9 mouse cellular contexts compared by ENCODE assay signal in genomic region chr11:84914673-84915072, GRCm38 (mm10). TPM values are rescaled to one million over a fixed set of nuclear protein-coding genes. Genes with fewer than 3 reads are reported as not detected.
A peak's percentile ranks its signal among the peaks of the same experiment; 100 is the strongest.
DNase-seq lines count a peak whose midpoint lies in the region; ATAC-seq and TF ChIP-seq lines count a peak whose summit lies in the region.
"Had no signal": no experiment of that assay in that cellular context is flagged by ENCODE, and none has a peak within 500 bp of the region (broad histone marks: within the 10 kb centered on the region; RNA-seq: fewer than 3 reads in every experiment).

No protein-coding gene starts in this region.

- H3K9me3 ChIP-seq in G1E (replicated peaks) = no peaks in the 10 kb centered on the region
- no peaks in the 10 kb centered on the region for H3K9me3 ChIP-seq in erythroblast, embryonic 14.5 days (ENCODE audit: control insufficient read depth, low read length)
- H3K9me3 ChIP-seq in midbrain, postnatal 0 days (ENCODE audit: low read length) = no peaks in the 10 kb centered on the region
- no peaks in the 10 kb centered on the region for H3K9me3 ChIP-seq in kidney, embryonic 14.5 days (ENCODE audit: control insufficient read depth, low read length)

- 79% methylated on average over 5 of the region's 5 CpGs for WGBS in midbrain, postnatal 0 days
- WGBS in kidney, embryonic 14.5 days = 92% methylated on average over 5 of the region's 5 CpGs

- peaks cover 47% of the 10 kb centered on the region for H3K4me1 ChIP-seq in G1E (ENCODE audit: insufficient read depth, low read depth, low read length)
- peaks cover 52% of the 10 kb centered on the region for H3K4me1 ChIP-seq in erythroblast, embryonic 14.5 days (ENCODE audit: control insufficient read depth)
- no peaks in the 10 kb centered on the region for H3K4me1 ChIP-seq in midbrain, postnatal 0 days (ENCODE audit: insufficient read depth, low read length)
- H3K4me1 ChIP-seq in kidney, embryonic 14.5 days (ENCODE audit: control insufficient read depth, insufficient read depth, low read length) = no peaks in the 10 kb centered on the region

- H3K4me2 ChIP-seq in midbrain, postnatal 0 days (ENCODE audit: low read depth, low read length, poor library complexity, severe bottlenecking) = no peak overlapping the region
- no peak overlapping the region for H3K4me2 ChIP-seq in kidney, embryonic 14.5 days (replicated peaks; ENCODE audit: low read depth, low read length)

- H3K27me3 ChIP-seq in G1E (ENCODE audit: insufficient read depth, low read length) = no peaks in the 10 kb centered on the region
- H3K27me3 ChIP-seq in erythroblast, embryonic 14.5 days (ENCODE audit: control insufficient read depth) = no peaks in the 10 kb centered on the region
- no peaks in the 10 kb centered on the region for H3K27me3 ChIP-seq in midbrain, postnatal 0 days (ENCODE audit: insufficient read depth, low read length)
- H3K27me3 ChIP-seq in kidney, embryonic 14.5 days (ENCODE audit: control insufficient read depth, insufficient read depth, low read length) = no peaks in the 10 kb centered on the region

- DNase-seq in layer of hippocampus, adult 2 months (ENCODE audit: low spot score in 2 of 2) = no peak
- no peak for DNase-seq in layer of hippocampus, postnatal 10 days (ENCODE audit: low spot score in 2 of 2)
- DNase-seq in G1E (ENCODE audit: low spot score) = peak; percentile 13
- DNase-seq in midbrain, postnatal 0 days (ENCODE audit: low spot score) = no peak
- no peak for DNase-seq in adrenal gland, adult 8-10 months
- DNase-seq: adrenal gland, postnatal 25 days had no signal

- H3K36me3 ChIP-seq in G1E (replicated peaks) = peaks cover 51% of the 10 kb centered on the region
- H3K36me3 ChIP-seq in erythroblast, embryonic 14.5 days (ENCODE audit: control insufficient read depth) = peaks cover 50% of the 10 kb centered on the region
- peaks cover 30% of the 10 kb centered on the region for H3K36me3 ChIP-seq in midbrain, postnatal 0 days (ENCODE audit: insufficient read depth, low read length)
- H3K36me3 ChIP-seq in kidney, embryonic 14.5 days (ENCODE audit: control insufficient read depth, insufficient read depth, low read length) = peaks cover 39% of the 10 kb centered on the region

- no peak for ATAC-seq in G1E (ENCODE audit: extremely low read depth, insufficient number of reproducible peaks, low FRiP score, poor library complexity, severe bottlenecking)
- no peak for ATAC-seq in midbrain, postnatal 0 days (ENCODE audit: low FRiP score)
- ATAC-seq in kidney, embryonic 14.5 days (ENCODE audit: low FRiP score, low TSS enrichment) = no peak

- no peak overlapping the region for H3K9ac ChIP-seq in midbrain, postnatal 0 days (replicated peaks; ENCODE audit: low read length, poor library complexity, severe bottlenecking)
- H3K9ac ChIP-seq in kidney, embryonic 14.5 days (ENCODE audit: low read depth, low read length) = no peak overlapping the region

- TF ChIP-seq CTCF in layer of hippocampus, adult 2 months (conservative IDR thresholded peaks at IDR 0.05) = peak; percentile 46
- TF ChIP-seq CTCF in G1E (IDR thresholded peaks at IDR 0.05; ENCODE audit: low read depth, low read length) = no peak
- peak; percentile 31; the same call in 1 of the 2 replicates for TF ChIP-seq CTCF in midbrain, postnatal 0 days (IDR thresholded peaks at IDR 0.05)

- H3K27ac ChIP-seq in layer of hippocampus, adult 2 months = no peak overlapping the region
- H3K27ac ChIP-seq in midbrain, postnatal 0 days (ENCODE audit: low read depth, low read length) = no peak overlapping the region
- H3K27ac ChIP-seq in kidney, embryonic 14.5 days (ENCODE audit: low read depth, low read length) = no peak overlapping the region

- no peak overlapping the region for H3K4me3 ChIP-seq in layer of hippocampus, adult 2 months
- H3K4me3 ChIP-seq in G1E (ENCODE audit: low read depth, low read length) = no peak overlapping the region; the same call in 1 of the 2 replicates
- H3K4me3 ChIP-seq in erythroblast, embryonic 14.5 days (replicated peaks) = peak overlapping the region; percentile 76
- no peak overlapping the region for H3K4me3 ChIP-seq in midbrain, postnatal 0 days (ENCODE audit: low read depth, low read length)
- no peak overlapping the region for H3K4me3 ChIP-seq in kidney, embryonic 14.5 days (ENCODE audit: low read length)

RNA-seq across cellular contexts. Expression of gene Znhit3, which starts 1.5 kb away (rescaled TPM):
- total RNA-seq in layer of hippocampus, adult 2 months (2021) = 10 to 100 TPM; 30.7 to 32.1 TPM
- 10 to 100 TPM; 27.9 to 31.2 TPM for total RNA-seq in layer of hippocampus, postnatal 10 days (2021)
- total RNA-seq in G1E (2014; fragmentation: Nextera tagmentation) (16.6 and 22.1 TPM in 2 replicates), G1E (2017) (40.2 and 44.2 TPM in 2 replicates)
- 2.2 and 2.4 TPM in 2 replicates for polyA plus RNA-seq in G1E (2012)
- 0.20 and 0.47 TPM in 2 replicates for polyA plus RNA-seq in erythroblast, embryonic 14.5 days (2012)
- 30.0 and 36.0 TPM in 2 replicates for total RNA-seq in midbrain, postnatal 0 days (2014; rRNA removed)
- polyA plus RNA-seq in midbrain, postnatal 0 days (2015; fragmentation: Nextera tagmentation; extraction: Ambion mirVana) = 79.7 and 86.3 TPM in 2 replicates
- 10 to 100 TPM in 3 of 4 experiments, 1 to 10 TPM in 1; 9.0 to 17.7 (median 15.3) TPM for total RNA-seq in adrenal gland, adult 8-10 months (2022)
- polyA plus RNA-seq in kidney, embryonic 14.5 days (2014; fragmentation: Nextera tagmentation; extraction: Ambion mirVana) = 71.6 and 81.0 TPM in 2 replicates

RNA-seq across cellular contexts. Expression of gene Pigw, which starts 34.6 kb away (rescaled TPM):
- total RNA-seq in layer of hippocampus, adult 2 months (2021) = 1 to 10 TPM; 7.4 to 7.5 TPM
- 1 to 10 TPM; 8.8 to 9.4 TPM for total RNA-seq in layer of hippocampus, postnatal 10 days (2021)
- total RNA-seq in G1E (2014; fragmentation: Nextera tagmentation) (13.7 and 19.3 TPM in 2 replicates), G1E (2017) (8.4 and 11.4 TPM in 2 replicates)
- 2.2 and 3.4 TPM in 2 replicates for polyA plus RNA-seq in G1E (2012)
- 0.11 and 0.14 TPM in 2 replicates for polyA plus RNA-seq in erythroblast, embryonic 14.5 days (2012)
- total RNA-seq in midbrain, postnatal 0 days (2014; rRNA removed) = 1.9 and 3.7 TPM in 2 replicates
- 1.6 and 1.7 TPM in 2 replicates for polyA plus RNA-seq in midbrain, postnatal 0 days (2015; fragmentation: Nextera tagmentation; extraction: Ambion mirVana)
- total RNA-seq in adrenal gland, adult 8-10 months (2022) = 10 to 100 TPM in 2 of 4 experiments, 1 to 10 TPM in 2; 8.4 to 11.1 (median 9.8) TPM
- 4.0 and 4.8 TPM in 2 replicates for polyA plus RNA-seq in kidney, embryonic 14.5 days (2014; fragmentation: Nextera tagmentation; extraction: Ambion mirVana)

RNA-seq across cellular contexts. Expression of gene Myo19, which starts 34.7 kb away (rescaled TPM):
- total RNA-seq in layer of hippocampus, adult 2 months (2021) = 10 to 100 TPM in 1 of 2 experiments, 1 to 10 TPM in 1; 8.9 to 11.5 TPM
- 10 to 100 TPM; 12.0 to 14.0 TPM for total RNA-seq in layer of hippocampus, postnatal 10 days (2021)
- total RNA-seq in G1E (2014; fragmentation: Nextera tagmentation) (8.5 and 8.9 TPM in 2 replicates), G1E (2017) (5.2 and 6.0 TPM in 2 replicates)
- 15.5 and 22.6 TPM in 2 replicates for polyA plus RNA-seq in G1E (2012)
- 1.1 and 1.2 TPM in 2 replicates for polyA plus RNA-seq in erythroblast, embryonic 14.5 days (2012)
- total RNA-seq in midbrain, postnatal 0 days (2014; rRNA removed) = 9.4 and 13.6 TPM in 2 replicates
- polyA plus RNA-seq in midbrain, postnatal 0 days (2015; fragmentation: Nextera tagmentation; extraction: Ambion mirVana) = 4.4 and 4.7 TPM in 2 replicates
- 10 to 100 TPM; 10.3 to 16.5 (median 14.3) TPM for total RNA-seq in adrenal gland, adult 8-10 months (2022)
- polyA plus RNA-seq in kidney, embryonic 14.5 days (2014; fragmentation: Nextera tagmentation; extraction: Ambion mirVana) = 9.2 and 15.0 TPM in 2 replicates

RNA-seq across cellular contexts. Expression of gene Car4, which starts 42.9 kb away (rescaled TPM):
- 10 to 100 TPM; 67.0 to 73.9 TPM for total RNA-seq in layer of hippocampus, adult 2 months (2021)
- 10 to 100 TPM; 56.8 to 63.0 TPM for total RNA-seq in layer of hippocampus, postnatal 10 days (2021)
- total RNA-seq in G1E (2014; fragmentation: Nextera tagmentation) (not detected in 2 replicates), G1E (2017) (0.17 TPM in 1 of 2 replicates, not detected in the other)
- not detected in 2 replicates for polyA plus RNA-seq in G1E (2012)
- not detected in 2 replicates for polyA plus RNA-seq in erythroblast, embryonic 14.5 days (2012)
- 0.71 and 1.5 TPM in 2 replicates for total RNA-seq in midbrain, postnatal 0 days (2014; rRNA removed)
- polyA plus RNA-seq in midbrain, postnatal 0 days (2015; fragmentation: Nextera tagmentation; extraction: Ambion mirVana) = 9.0 and 12.1 TPM in 2 replicates
- total RNA-seq in adrenal gland, adult 8-10 months (2022) = 1 to 10 TPM; 1.5 to 3.5 (median 2.3) TPM
- polyA plus RNA-seq in kidney, embryonic 14.5 days (2014; fragmentation: Nextera tagmentation; extraction: Ambion mirVana) = 58.6 and 65.3 TPM in 2 replicates
- total RNA-seq: monocyte, adult 5-6 weeks had no signal

RNA-seq across cellular contexts. Expression of gene Ggnbp2, which starts 44.1 kb away (rescaled TPM):
- 10 to 100 TPM; 87.7 to 92.2 TPM for total RNA-seq in layer of hippocampus, adult 2 months (2021)
- total RNA-seq in layer of hippocampus, postnatal 10 days (2021) = 10 to 100 TPM; 89.3 to 92.2 TPM
- 170 and 191 TPM in 2 replicates for total RNA-seq in G1E (2014; fragmentation: Nextera tagmentation)
- total RNA-seq in G1E (2017) = 127 and 156 TPM in 2 replicates
- 126 and 142 TPM in 2 replicates for polyA plus RNA-seq in G1E (2012)
- polyA plus RNA-seq in erythroblast, embryonic 14.5 days (2012) = 10.5 and 13.1 TPM in 2 replicates
- 39.2 and 52.1 TPM in 2 replicates for total RNA-seq in midbrain, postnatal 0 days (2014; rRNA removed)
- polyA plus RNA-seq in midbrain, postnatal 0 days (2015; fragmentation: Nextera tagmentation; extraction: Ambion mirVana) = 62.9 and 65.8 TPM in 2 replicates
- 10 to 100 TPM; 76.1 to 91.6 (median 86.8) TPM for total RNA-seq in adrenal gland, adult 8-10 months (2022)
- 68.7 and 74.7 TPM in 2 replicates for polyA plus RNA-seq in kidney, embryonic 14.5 days (2014; fragmentation: Nextera tagmentation; extraction: Ambion mirVana)
